Mouse (Mus musculus): ENCODE data around the gene Ccdc30. TPM values are rescaled to one million over a fixed set of nuclear protein-coding genes. Genes with fewer than 3 reads are reported as not detected.

Gene Ccdc30
- total RNA-seq, 1 experiment from 2014 or later: 15.9 TPM

- DNase-seq: no peak
Measured at GRCm38 (mm10) chr4:119417270-119417669, 1.9 kb upstream of the Ccdc30 start.

GRCm38 (mm10) chr4:119412791-119413190 lies 2.5 kb downstream of the Ccdc30 start:
- no peak for DNase-seq

GRCm38 (mm10) chr4:119411877-119412650 lies 3.3 kb downstream of the Ccdc30 start:
- DNase-seq: no peak

- no peak for DNase-seq
Measured at GRCm38 (mm10) chr4:119403431-119403830, 11.9 kb downstream of the Ccdc30 start.

- DNase-seq: no peak
Measured at GRCm38 (mm10) chr4:119400896-119401295, 14.4 kb downstream of the Ccdc30 start.

- no peak for DNase-seq
Measured at GRCm38 (mm10) chr4:119398751-119399150, 16.6 kb downstream of the Ccdc30 start.

- peak; percentile 18 for DNase-seq
Measured at GRCm38 (mm10) chr4:119390369-119390768, 25.0 kb downstream of the Ccdc30 start.

GRCm38 (mm10) chr4:119389184-119389583 lies 26.1 kb downstream of the Ccdc30 start:
- DNase-seq: no peak

GRCm38 (mm10) chr4:119381471-119382190 lies 33.7 kb downstream of the Ccdc30 start:
- no peak for DNase-seq

- no peak for DNase-seq
Measured at GRCm38 (mm10) chr4:119369460-119369859, 45.9 kb downstream of the Ccdc30 start.

- peak; percentile 19 for DNase-seq
Measured at GRCm38 (mm10) chr4:119366758-119367526, 48.4 kb downstream of the Ccdc30 start.

GRCm38 (mm10) chr4:119362231-119362630 lies 53.1 kb downstream of the Ccdc30 start:
- no peak for DNase-seq

GRCm38 (mm10) chr4:119359196-119359971 lies 55.9 kb downstream of the Ccdc30 start:
- peak; percentile 20 for DNase-seq

GRCm38 (mm10) chr4:119345508-119345907 lies 69.8 kb downstream of the Ccdc30 start:
- DNase-seq: no peak

- DNase-seq: peak; percentile 39
Measured at GRCm38 (mm10) chr4:119338861-119339361, 76.4 kb downstream of the Ccdc30 start.

GRCm38 (mm10) chr4:119338422-119338821 lies 76.9 kb downstream of the Ccdc30 start:
- DNase-seq: no peak

GRCm38 (mm10) chr4:119333487-119333886 lies 81.8 kb downstream of the Ccdc30 start:
- DNase-seq: no peak

GRCm38 (mm10) chr4:119320896-119321550 lies 94.3 kb downstream of the Ccdc30 start:
- DNase-seq: no peak

- peak; percentile 96 for DNase-seq
Measured at GRCm38 (mm10) chr4:119320131-119320830, 95.0 kb downstream of the Ccdc30 start, which contains the start of gene Ppih. Gene Ppih, minus strand, starts transcription at chr4:119320546.

GRCm38 (mm10) chr4:119313756-119314155 lies 101.6 kb downstream of the Ccdc30 start:
- no peak for DNase-seq

Measured in adrenal gland, postnatal 25 days (tissue).